Mouse (Mus musculus) retina, adult 2 months (tissue): ENCODE results near the gene Eng.

Experiments
- DNase-seq: peaks from one replicate; pipeline ENCODE4 v3.0.0-alpha.2; 2012; ENCODE audit warnings: low read depth, low spot score

The Eng gene

GRCm38 (mm10) chr2:32681754-32682153, 35.4 kb downstream of the Eng start:
- no peak for DNase-seq

- no peak for DNase-seq
These were observed 36.5 kb downstream of the Eng start for GRCm38 (mm10) chr2:32682721-32683417.

GRCm38 (mm10) chr2:32683701-32684100, 37.3 kb downstream of the Eng start:
- DNase-seq, result no peak

- DNase-seq, result no peak
These were observed 38.5 kb downstream of the Eng start for GRCm38 (mm10) chr2:32684681-32685428.

- DNase-seq, result no peak
These were observed 39.4 kb downstream of the Eng start for GRCm38 (mm10) chr2:32685807-32686206.

GRCm38 (mm10) chr2:32686640-32687039, 40.2 kb downstream of the Eng start:
- no peak for DNase-seq

- DNase-seq, result no peak
These were observed 41.2 kb downstream of the Eng start for GRCm38 (mm10) chr2:32687562-32687961.

- peak; percentile 74 for DNase-seq
These were observed 43.0 kb downstream of the Eng start for GRCm38 (mm10) chr2:32689420-32689819.

- no peak for DNase-seq
These were observed 44.6 kb downstream of the Eng start for GRCm38 (mm10) chr2:32691041-32691440.

GRCm38 (mm10) chr2:32692496-32692895, 46.1 kb downstream of the Eng start:
- DNase-seq, result no peak

GRCm38 (mm10) chr2:32693282-32693681, 46.9 kb downstream of the Eng start:
- DNase-seq, result no peak

- DNase-seq, result peak; percentile 96
These were observed 47.5 kb downstream of the Eng start for GRCm38 (mm10) chr2:32693823-32694411.

GRCm38 (mm10) chr2:32694691-32695090, 48.3 kb downstream of the Eng start:
- no peak for DNase-seq

- DNase-seq, result no peak
These were observed 53.3 kb downstream of the Eng start for GRCm38 (mm10) chr2:32699680-32700079.

- DNase-seq, result no peak
These were observed 54.8 kb downstream of the Eng start for GRCm38 (mm10) chr2:32700966-32701743.

GRCm38 (mm10) chr2:32703046-32703445, 56.7 kb downstream of the Eng start:
- DNase-seq, result no peak

GRCm38 (mm10) chr2:32704021-32704421, 57.6 kb downstream of the Eng start, which contains the start of gene Fpgs:
Gene Fpgs, minus strand, starts transcription at chr2:32704145.
- no peak for DNase-seq

- no peak for DNase-seq
These were observed 58.6 kb downstream of the Eng start for GRCm38 (mm10) chr2:32705018-32705417.

- no peak for DNase-seq
These were observed 60.6 kb downstream of the Eng start for GRCm38 (mm10) chr2:32706971-32707370.

- no peak for DNase-seq
These were observed 62.2 kb downstream of the Eng start for GRCm38 (mm10) chr2:32708643-32709042.

- no peak for DNase-seq
These were observed 63.2 kb downstream of the Eng start for GRCm38 (mm10) chr2:32709521-32710137.
